In genomic region chr13:48845308-48845707, GRCm38 (mm10) we compare ENCODE assay signal across 14 mouse cellular contexts. TPM values are rescaled to one million over a fixed set of nuclear protein-coding genes. Genes with fewer than 3 reads are reported as not detected.
DNase-seq lines count a peak whose midpoint lies in the region; ATAC-seq and TF ChIP-seq lines count a peak whose summit lies in the region.
"Had no signal": no experiment of that assay in that cellular context is flagged by ENCODE, and none has a peak within 500 bp of the region (broad histone marks: within the 10 kb centered on the region; RNA-seq: fewer than 3 reads in every experiment).

No protein-coding gene starts in this region.

- ATAC-seq in midbrain, postnatal 0 days (ENCODE audit: low FRiP score) = no peak
- ATAC-seq in hindbrain, embryonic 11.5 days (ENCODE audit: low FRiP score) = no peak

- H3K27me3 ChIP-seq in MEL (ENCODE audit: control insufficient read depth in 1 of 2, insufficient read depth in 2 of 2, low read length in 2 of 2) = no peaks in the 10 kb centered on the region
- H3K27me3 ChIP-seq in midbrain, postnatal 0 days (ENCODE audit: insufficient read depth, low read length) = no peaks in the 10 kb centered on the region
- no peaks in the 10 kb centered on the region for H3K27me3 ChIP-seq in hindbrain, embryonic 11.5 days (ENCODE audit: control insufficient read depth, insufficient read depth, low read length)
- H3K27me3 ChIP-seq: hindbrain, embryonic 13.5 days; kidney, embryonic 15.5 days; limb, embryonic 13.5 days had no signal

- H3K4me2 ChIP-seq in midbrain, postnatal 0 days (ENCODE audit: low read depth, low read length, poor library complexity, severe bottlenecking) = no peak overlapping the region
- no peak overlapping the region for H3K4me2 ChIP-seq in hindbrain, embryonic 11.5 days (replicated peaks; ENCODE audit: low read depth, low read length)
- H3K4me2 ChIP-seq: hindbrain, embryonic 13.5 days; kidney, embryonic 15.5 days; limb, embryonic 13.5 days had no signal

- no peak overlapping the region for H3K4me3 ChIP-seq in MEL (ENCODE audit: control insufficient read depth in 1 of 2, insufficient read depth in 1 of 2, low read depth in 2 of 2, low read length in 2 of 2)
- H3K4me3 ChIP-seq in midbrain, postnatal 0 days (ENCODE audit: low read depth, low read length) = no peak overlapping the region
- no peak overlapping the region for H3K4me3 ChIP-seq in hindbrain, embryonic 11.5 days (ENCODE audit: low read depth, low read length)
- H3K4me3 ChIP-seq: hindbrain, embryonic 13.5 days; kidney, embryonic 15.5 days; limb, embryonic 13.5 days had no signal

- DNase-seq in CD4-positive, CD25-positive, alpha-beta regulatory T cell, adult 2 months (ENCODE audit: low read depth, low spot score) = peak; percentile 62
- DNase-seq in MEL (ENCODE audit: low read depth, low spot score) = peak; percentile 98
- DNase-seq in liver = peak; percentile 53
- DNase-seq in natural killer cell, adult 2 months (ENCODE audit: low spot score in 2 of 2) = peak; percentile 22 to 31
- DNase-seq in midbrain, postnatal 0 days (ENCODE audit: low spot score) = no peak
- no peak for DNase-seq in layer of hippocampus, postnatal 14 days (ENCODE audit: low spot score in 2 of 2)
- DNase-seq in hindbrain, embryonic 11.5 days (ENCODE audit: low spot score) = no peak
- DNase-seq: adrenal gland, postnatal 10 days; cerebellum, adult 11 months; heart, adult 18-20 months; layer of hippocampus, adult 9-11 months had no signal

- peak in 1 of 2 experiments; percentile 53; a peak in 2 of 4 replicates for TF ChIP-seq POLR2A in MEL (IDR thresholded peaks at IDR 0.05; ENCODE audit: control insufficient read depth in 1 of 2, insufficient read depth in 1 of 2, low read depth in 1 of 2, low read length in 2 of 2, poor library complexity in 1 of 2)

- TF ChIP-seq EP300 in MEL (IDR thresholded peaks at IDR 0.05; ENCODE audit: low read depth in 1 of 2, low read length in 2 of 2) = peak; percentile 83

- TF ChIP-seq RAD21 in MEL (IDR thresholded peaks at IDR 0.05; ENCODE audit: low read depth, low read length) = no peak

- peaks cover 0 to 14% of the 10 kb centered on the region in 2 experiments; a peak in 2 of 4 replicates for H3K36me3 ChIP-seq in MEL (ENCODE audit: control insufficient read depth in 1 of 2, insufficient read depth in 2 of 2, low read length in 2 of 2)
- H3K36me3 ChIP-seq in midbrain, postnatal 0 days (ENCODE audit: insufficient read depth, low read length) = no peaks in the 10 kb centered on the region
- H3K36me3 ChIP-seq in hindbrain, embryonic 11.5 days (ENCODE audit: control insufficient read depth, insufficient read depth, low read length) = no peaks in the 10 kb centered on the region
- H3K36me3 ChIP-seq: hindbrain, embryonic 13.5 days; kidney, embryonic 15.5 days had no signal

- peaks cover 38% of the 10 kb centered on the region for H3K79me2 ChIP-seq in MEL (ENCODE audit: control insufficient read depth, insufficient read depth, low read length, poor library complexity)

- H3K9me3 ChIP-seq in MEL (replicated peaks; ENCODE audit: insufficient read depth, low read length) = no peaks in the 10 kb centered on the region
- H3K9me3 ChIP-seq in midbrain, postnatal 0 days (ENCODE audit: low read length) = no peaks in the 10 kb centered on the region
- no peaks in the 10 kb centered on the region for H3K9me3 ChIP-seq in hindbrain, embryonic 11.5 days (ENCODE audit: control insufficient read depth, low read length)
- H3K9me3 ChIP-seq: hindbrain, embryonic 13.5 days; kidney, embryonic 15.5 days; limb, embryonic 13.5 days had no signal

- TF ChIP-seq CTCF in MEL (IDR thresholded peaks at IDR 0.05 in 2 of 3, conservative IDR thresholded peaks at IDR 0.05 in 1 of 3; ENCODE audit: control insufficient read depth in 1 of 3, insufficient read depth in 1 of 3, low read depth in 2 of 3, low read length in 3 of 3, poor library complexity in 1 of 3, severe bottlenecking in 1 of 3) = peak in 2 of 3 experiments; percentile 24 to 42; a peak in 3 of 6 replicates
- TF ChIP-seq CTCF in midbrain, postnatal 0 days (IDR thresholded peaks at IDR 0.05) = no peak

- no peak overlapping the region for H3K9ac ChIP-seq in MEL (ENCODE audit: control insufficient read depth, low read depth, low read length, poor library complexity, severe bottlenecking)
- H3K9ac ChIP-seq in midbrain, postnatal 0 days (replicated peaks; ENCODE audit: low read length, poor library complexity, severe bottlenecking) = no peak overlapping the region
- H3K9ac ChIP-seq in hindbrain, embryonic 11.5 days (ENCODE audit: low read depth, low read length) = no peak overlapping the region
- H3K9ac ChIP-seq: hindbrain, embryonic 13.5 days; kidney, embryonic 15.5 days; limb, embryonic 13.5 days had no signal

- peaks cover 0 to 10% of the 10 kb centered on the region in 2 experiments; a peak in 3 of 4 replicates for H3K4me1 ChIP-seq in MEL (ENCODE audit: control insufficient read depth in 1 of 2, insufficient read depth in 2 of 2, low read length in 2 of 2)
- H3K4me1 ChIP-seq in midbrain, postnatal 0 days (ENCODE audit: insufficient read depth, low read length) = 0 out of 2 replicates have a peak, but pooled peaks cover 4% of the 10 kb centered on the region
- H3K4me1 ChIP-seq in hindbrain, embryonic 11.5 days (replicated peaks; ENCODE audit: control insufficient read depth, insufficient read depth, low read length) = no peaks in the 10 kb centered on the region

- peak overlapping the region; percentile 78 for H3K27ac ChIP-seq in MEL (ENCODE audit: control insufficient read depth, low read depth, low read length)
- H3K27ac ChIP-seq in midbrain, postnatal 0 days (ENCODE audit: low read depth, low read length) = no peak overlapping the region
- no peak overlapping the region for H3K27ac ChIP-seq in hindbrain, embryonic 11.5 days (ENCODE audit: low read depth, low read length)
- H3K27ac ChIP-seq: hindbrain, embryonic 13.5 days; kidney, embryonic 15.5 days; limb, embryonic 13.5 days had no signal

- WGBS in midbrain, postnatal 0 days = 76% methylated on average over 4 of the region's 4 CpGs
- 79% methylated on average over 4 of the region's 4 CpGs for WGBS in hindbrain, embryonic 11.5 days

TF ChIP-seq in MEL, 35 proteins besides CTCF, POLR2A, EP300 and RAD21 (continues in another document):
- TF ChIP-seq USF1 (IDR thresholded peaks at IDR 0.05; ENCODE audit: low read depth, low read length) = no peak
- TF ChIP-seq MAFK (IDR thresholded peaks at IDR 0.05; ENCODE audit: borderline replicate concordance, low read depth, low read length) = peak; percentile 86; the same call in 1 of the 2 replicates
- no peak for TF ChIP-seq BHLHE40 (IDR thresholded peaks at IDR 0.05; ENCODE audit: borderline replicate concordance, low read depth, low read length)
- 0 out of 2 replicates have a peak, but pooled peaks have one; percentile 68 for TF ChIP-seq JUND (IDR thresholded peaks at IDR 0.05; ENCODE audit: low read depth, low read length)
- no peak for TF ChIP-seq MEF2A (IDR thresholded peaks at IDR 0.05; ENCODE audit: extremely low read depth, insufficient replicate concordance, low read depth, low read length, poor library complexity, severe bottlenecking)
- peak; percentile 45; the same call in 1 of the 2 replicates for TF ChIP-seq RCOR1 (IDR thresholded peaks at IDR 0.05; ENCODE audit: low read depth, low read length)
- TF ChIP-seq ZC3H11A (IDR thresholded peaks at IDR 0.05; ENCODE audit: low read depth, low read length) = no peak
- TF ChIP-seq ZKSCAN1 (IDR thresholded peaks at IDR 0.05; ENCODE audit: low read depth, low read length) = no peak
- TF ChIP-seq GABPA (IDR thresholded peaks at IDR 0.05; ENCODE audit: low read depth, low read length) = no peak
- TF ChIP-seq TBP (IDR thresholded peaks at IDR 0.05; ENCODE audit: low read depth, low read length) = peak; percentile 75
- no peak for TF ChIP-seq CHD2 (IDR thresholded peaks at IDR 0.05; ENCODE audit: low read length)
- TF ChIP-seq TCF12 (IDR thresholded peaks at IDR 0.05; ENCODE audit: low read depth, low read length) = peak; percentile 75
- peak; percentile 96 for TF ChIP-seq ETS1 (IDR thresholded peaks at IDR 0.05; ENCODE audit: low read depth, low read length)
- TF ChIP-seq NRF1 (IDR thresholded peaks at IDR 0.05; ENCODE audit: insufficient read depth, low read depth, low read length, poor library complexity, severe bottlenecking) = no peak
- TF ChIP-seq TAL1 (IDR thresholded peaks at IDR 0.05; ENCODE audit: low read length) = peak; percentile 70
- no peak for TF ChIP-seq UBTF (IDR thresholded peaks at IDR 0.05; ENCODE audit: borderline replicate concordance, insufficient read depth, low read depth, low read length)
- TF ChIP-seq POLR2AphosphoS5 (IDR thresholded peaks at IDR 0.05; ENCODE audit: borderline replicate concordance, low read depth, low read length) = no peak
- peak; percentile 87 for TF ChIP-seq HCFC1 (IDR thresholded peaks at IDR 0.05; ENCODE audit: low read depth, low read length)
- TF ChIP-seq GATA1 (IDR thresholded peaks at IDR 0.05; ENCODE audit: low read depth, low read length) = peak; percentile 98
- TF ChIP-seq NELFE (IDR thresholded peaks at IDR 0.05; ENCODE audit: low read depth, low read length) = no peak; the same call in 1 of the 2 replicates
- peak; percentile 67; the same call in 1 of the 2 replicates for TF ChIP-seq MYB (IDR thresholded peaks at IDR 0.05; ENCODE audit: low read depth, low read length)
- peak; percentile 64; the same call in 1 of the 2 replicates for TF ChIP-seq E2F4 (IDR thresholded peaks at IDR 0.05; ENCODE audit: borderline replicate concordance, low read depth, low read length)
- peak; percentile 63; the same call in 1 of the 2 replicates for TF ChIP-seq ELF1 (IDR thresholded peaks at IDR 0.05; ENCODE audit: low read depth, low read length)
- TF ChIP-seq MYC (IDR thresholded peaks at IDR 0.05; ENCODE audit: low read depth, low read length) = peak; percentile 57; the same call in 1 of the 2 replicates
- peak; percentile 57; the same call in 1 of the 2 replicates for TF ChIP-seq KAT2A (conservative IDR thresholded peaks at IDR 0.05; ENCODE audit: low read depth, low read length)
- TF ChIP-seq MAX (IDR thresholded peaks at IDR 0.05; ENCODE audit: low read length) = peak; percentile 60; the same call in 1 of the 2 replicates
- TF ChIP-seq MAZ (IDR thresholded peaks at IDR 0.05; ENCODE audit: low read depth, low read length) = no peak
- TF ChIP-seq SIN3A (IDR thresholded peaks at IDR 0.05; ENCODE audit: low read length) = peak; percentile 98

RNA-seq across cellular contexts. Expression of gene Phf2, which starts 25.6 kb away (rescaled TPM):
- total RNA-seq in MEL (2012; rRNA removed) = 9.9 and 10.2 TPM in 2 replicates
- 10 to 100 TPM; 29.6 to 52.7 TPM for polyA plus RNA-seq in MEL (2012; ENCODE audit: insufficient read depth in 1 of 2, insufficient read length in 2 of 2, low read depth in 1 of 2, low replicate concordance in 2 of 2, missing spikeins in 1 of 2)
- total RNA-seq in midbrain, postnatal 0 days (2014; rRNA removed) = 26.0 and 26.4 TPM in 2 replicates
- polyA plus RNA-seq in midbrain, postnatal 0 days (2015; fragmentation: Nextera tagmentation; extraction: Ambion mirVana) = 4.5 and 5.1 TPM in 2 replicates
- total RNA-seq in layer of hippocampus, postnatal 14 days (2021) = 10 to 100 TPM; 30.5 to 30.8 TPM
- 10.0 and 13.2 TPM in 2 replicates for polyA plus RNA-seq in hindbrain, embryonic 11.5 days (2014; fragmentation: Nextera tagmentation; extraction: Ambion mirVana)

Comparison
In these comparisons a context has a peak if more than half of its experiments do, and no peak if none do; other contexts are left out.
1. DNase-seq: peak in CD4-positive, CD25-positive, alpha-beta regulatory T cell, adult 2 months (single experiment), MEL (single experiment), liver (single experiment) and natural killer cell, adult 2 months (2 of 2); none in midbrain, postnatal 0 days (single experiment), layer of hippocampus, postnatal 14 days (0 of 2) and hindbrain, embryonic 11.5 days (single experiment).